In genomic region chr2:166719930-166720305, GRCm38 (mm10) we compare ENCODE assay signal across 21 mouse cellular contexts. TPM values are rescaled to one million over a fixed set of nuclear protein-coding genes. Genes with fewer than 3 reads are reported as not detected.
DNase-seq lines count a peak whose midpoint lies in the region; ATAC-seq and TF ChIP-seq lines count a peak whose summit lies in the region.
"Had no signal": no experiment of that assay in that cellular context is flagged by ENCODE, and none has a peak within 500 bp of the region (broad histone marks: within the 10 kb centered on the region; RNA-seq: fewer than 3 reads in every experiment).

No protein-coding gene starts in this region.

- 55% methylated on average over 2 of the region's 2 CpGs for WGBS in embryonic facial prominence, embryonic 14.5 days
- WGBS in embryonic facial prominence, embryonic 10.5 days, result 73% methylated on average over 2 of the region's 2 CpGs
- WGBS in thymus, adult 2 months, result 75% methylated on average over 2 of the region's 2 CpGs
- WGBS in embryonic facial prominence, embryonic 15.5 days, result 47% methylated on average over 2 of the region's 2 CpGs
- 66% methylated on average over 2 of the region's 2 CpGs for WGBS in cerebellum, adult 2 months
- 66% methylated on average over 2 of the region's 2 CpGs for WGBS in hindbrain, embryonic 11.5 days

- peak; percentile 19 for DNase-seq in embryonic facial prominence, embryonic 14.5 days (ENCODE audit: low spot score)
- DNase-seq in embryonic facial prominence, embryonic 10.5 days (ENCODE audit: low spot score), result no peak
- no peak for DNase-seq in thymus, adult 2 months
- no peak for DNase-seq in thymus, postnatal 4 days
- no peak for DNase-seq in cerebellum, adult 2 months
- no peak for DNase-seq in hindbrain, embryonic 11.5 days (ENCODE audit: low spot score)
- DNase-seq: adrenal gland, postnatal 25 days; B cell, adult 2 months; cerebellum, adult 18-20 months; cerebellum, postnatal 10 days; forebrain, postnatal 0 days; gastrocnemius, postnatal 14 days; heart, adult 18-20 months; heart, postnatal 14 days; kidney, adult 18-20 months had no signal

- H3K4me2 ChIP-seq in embryonic facial prominence, embryonic 14.5 days (ENCODE audit: low read depth, low read length), result no peak overlapping the region
- no peak overlapping the region for H3K4me2 ChIP-seq in embryonic facial prominence, embryonic 15.5 days (replicated peaks)
- no peak overlapping the region for H3K4me2 ChIP-seq in hindbrain, embryonic 11.5 days (replicated peaks; ENCODE audit: low read depth, low read length)
- H3K4me2 ChIP-seq: forebrain, embryonic 13.5 days; heart, embryonic 11.5 days; heart, embryonic 15.5 days; hindbrain, embryonic 14.5 days; intestine, embryonic 15.5 days had no signal

- H3K4me1 ChIP-seq in embryonic facial prominence, embryonic 14.5 days (ENCODE audit: control insufficient read depth, insufficient read depth, low read length), result peaks cover 4% of the 10 kb centered on the region; the same call in 1 of the 2 replicates
- H3K4me1 ChIP-seq in embryonic facial prominence, embryonic 10.5 days, result peaks cover 39% of the 10 kb centered on the region
- H3K4me1 ChIP-seq in thymus, adult 2 months (replicated peaks; ENCODE audit: control insufficient read depth, insufficient read depth, low read length), result peaks cover 27% of the 10 kb centered on the region
- peaks cover 11% of the 10 kb centered on the region for H3K4me1 ChIP-seq in embryonic facial prominence, embryonic 15.5 days
- H3K4me1 ChIP-seq in cerebellum, adult 2 months (ENCODE audit: control insufficient read depth, insufficient read depth, low read length), result no peaks in the 10 kb centered on the region
- no peaks in the 10 kb centered on the region for H3K4me1 ChIP-seq in hindbrain, embryonic 11.5 days (replicated peaks; ENCODE audit: control insufficient read depth, insufficient read depth, low read length)
- H3K4me1 ChIP-seq: forebrain, embryonic 13.5 days; heart, embryonic 15.5 days; intestine, embryonic 15.5 days had no signal

- TF ChIP-seq CTCF in thymus, adult 2 months (IDR thresholded peaks at IDR 0.05; ENCODE audit: borderline replicate concordance, control insufficient read depth, extremely low read depth, insufficient read depth, low read length, poor library complexity), result no peak
- TF ChIP-seq CTCF in cerebellum, adult 2 months (IDR thresholded peaks at IDR 0.05; ENCODE audit: borderline replicate concordance, insufficient read depth, low read depth, low read length), result no peak

- no peaks in the 10 kb centered on the region for H3K9me3 ChIP-seq in embryonic facial prominence, embryonic 14.5 days (ENCODE audit: control insufficient read depth, low read length)
- no peaks in the 10 kb centered on the region for H3K9me3 ChIP-seq in embryonic facial prominence, embryonic 10.5 days
- no peaks in the 10 kb centered on the region for H3K9me3 ChIP-seq in embryonic facial prominence, embryonic 15.5 days (replicated peaks)
- H3K9me3 ChIP-seq in hindbrain, embryonic 11.5 days (ENCODE audit: control insufficient read depth, low read length), result no peaks in the 10 kb centered on the region
- H3K9me3 ChIP-seq: forebrain, embryonic 13.5 days; heart, embryonic 15.5 days; intestine, embryonic 15.5 days had no signal

- TF ChIP-seq POLR2A in thymus, adult 2 months (IDR thresholded peaks at IDR 0.05; ENCODE audit: control insufficient read depth, extremely low read depth, insufficient read depth, low read length, poor library complexity), result no peak
- TF ChIP-seq POLR2A in cerebellum, adult 2 months (IDR thresholded peaks at IDR 0.05; ENCODE audit: borderline replicate concordance, insufficient read depth, low read length), result no peak

- no peaks in the 10 kb centered on the region for H3K27me3 ChIP-seq in embryonic facial prominence, embryonic 14.5 days (replicated peaks; ENCODE audit: control insufficient read depth, insufficient read depth, low read length)
- H3K27me3 ChIP-seq in embryonic facial prominence, embryonic 10.5 days (replicated peaks; ENCODE audit: low read depth, poor library complexity, severe bottlenecking), result 0 out of 2 replicates have a peak, but pooled peaks cover 7% of the 10 kb centered on the region
- no peaks in the 10 kb centered on the region for H3K27me3 ChIP-seq in thymus, adult 2 months (ENCODE audit: control insufficient read depth, insufficient read depth, low read length)
- H3K27me3 ChIP-seq in embryonic facial prominence, embryonic 15.5 days, result no peaks in the 10 kb centered on the region
- no peaks in the 10 kb centered on the region for H3K27me3 ChIP-seq in cerebellum, adult 2 months (ENCODE audit: control insufficient read depth, insufficient read depth, low read length)
- no peaks in the 10 kb centered on the region for H3K27me3 ChIP-seq in hindbrain, embryonic 11.5 days (ENCODE audit: control insufficient read depth, insufficient read depth, low read length)
- H3K27me3 ChIP-seq: forebrain, embryonic 13.5 days; heart, embryonic 15.5 days; intestine, embryonic 15.5 days had no signal

- H3K36me3 ChIP-seq in embryonic facial prominence, embryonic 14.5 days (ENCODE audit: control insufficient read depth, insufficient read depth, low read length), result no peaks in the 10 kb centered on the region
- H3K36me3 ChIP-seq in embryonic facial prominence, embryonic 10.5 days (replicated peaks), result no peaks in the 10 kb centered on the region
- no peaks in the 10 kb centered on the region for H3K36me3 ChIP-seq in thymus, adult 2 months (ENCODE audit: control insufficient read depth, insufficient read depth, low read length)
- no peaks in the 10 kb centered on the region for H3K36me3 ChIP-seq in embryonic facial prominence, embryonic 15.5 days
- no peaks in the 10 kb centered on the region for H3K36me3 ChIP-seq in hindbrain, embryonic 11.5 days (ENCODE audit: control insufficient read depth, insufficient read depth, low read length)
- H3K36me3 ChIP-seq: heart, embryonic 15.5 days; intestine, embryonic 15.5 days had no signal

- H3K4me3 ChIP-seq in embryonic facial prominence, embryonic 14.5 days (ENCODE audit: low read depth, low read length), result no peak overlapping the region
- H3K4me3 ChIP-seq in embryonic facial prominence, embryonic 10.5 days, result no peak overlapping the region
- no peak overlapping the region for H3K4me3 ChIP-seq in thymus, adult 2 months (ENCODE audit: control insufficient read depth, insufficient read depth, low read length)
- no peak overlapping the region for H3K4me3 ChIP-seq in embryonic facial prominence, embryonic 15.5 days (replicated peaks)
- no peak overlapping the region for H3K4me3 ChIP-seq in cerebellum, adult 2 months (replicated peaks; ENCODE audit: insufficient read depth, low read depth, low read length)
- H3K4me3 ChIP-seq in hindbrain, embryonic 11.5 days (ENCODE audit: low read depth, low read length), result no peak overlapping the region
- H3K4me3 ChIP-seq: forebrain, embryonic 13.5 days; heart, embryonic 15.5 days; intestine, embryonic 15.5 days had no signal

- H3K9ac ChIP-seq in embryonic facial prominence, embryonic 14.5 days (ENCODE audit: low read depth, low read length), result no peak overlapping the region
- H3K9ac ChIP-seq in embryonic facial prominence, embryonic 15.5 days, result no peak overlapping the region
- no peak overlapping the region for H3K9ac ChIP-seq in hindbrain, embryonic 11.5 days (ENCODE audit: low read depth, low read length)
- H3K9ac ChIP-seq: forebrain, embryonic 13.5 days; forebrain, postnatal 0 days; heart, embryonic 15.5 days; hindbrain, embryonic 14.5 days; intestine, embryonic 15.5 days had no signal

- ATAC-seq in embryonic facial prominence, embryonic 14.5 days (ENCODE audit: low read depth), result no peak
- ATAC-seq in embryonic facial prominence, embryonic 15.5 days (ENCODE audit: insufficient number of reproducible peaks, low FRiP score, low TSS enrichment, low read depth), result 0 out of 2 replicates have a peak, but pooled peaks have one; percentile 30
- ATAC-seq in hindbrain, embryonic 11.5 days (ENCODE audit: low FRiP score), result no peak
- ATAC-seq: forebrain, embryonic 13.5 days; forebrain, postnatal 0 days; intestine, embryonic 15.5 days had no signal

- no peak overlapping the region for H3K27ac ChIP-seq in embryonic facial prominence, embryonic 14.5 days (replicated peaks; ENCODE audit: low read depth, low read length)
- no peak overlapping the region for H3K27ac ChIP-seq in embryonic facial prominence, embryonic 10.5 days (replicated peaks)
- H3K27ac ChIP-seq in thymus, adult 2 months (ENCODE audit: control insufficient read depth, insufficient read depth, low read length), result peak overlapping the region; percentile 79
- peak overlapping the region; percentile 58; the same call in 1 of the 2 replicates for H3K27ac ChIP-seq in embryonic facial prominence, embryonic 15.5 days (replicated peaks)
- H3K27ac ChIP-seq in cerebellum, adult 2 months (ENCODE audit: insufficient read depth, low read length), result no peak overlapping the region
- H3K27ac ChIP-seq in hindbrain, embryonic 11.5 days (ENCODE audit: low read depth, low read length), result no peak overlapping the region
- H3K27ac ChIP-seq: forebrain, embryonic 13.5 days; heart, embryonic 15.5 days; hindbrain, embryonic 14.5 days; intestine, embryonic 15.5 days had no signal

RNA-seq across cellular contexts. Expression of gene Prex1, which starts 6.3 kb away (rescaled TPM):
- polyA plus RNA-seq in embryonic facial prominence, embryonic 14.5 days (2014; fragmentation: Nextera tagmentation; extraction: Ambion mirVana), result 22.7 and 26.6 TPM in 2 replicates
- polyA plus RNA-seq in embryonic facial prominence, embryonic 10.5 days (2016; fragmentation: Nextera tagmentation; extraction: Ambion mirVana), result 32.6 and 35.2 TPM in 2 replicates
- polyA plus RNA-seq in thymus, adult 2 months (2012; rRNA removed), result 264 and 297 TPM in 2 replicates
- 25.5 and 28.0 TPM in 2 replicates for polyA plus RNA-seq in embryonic facial prominence, embryonic 15.5 days (2015; fragmentation: Nextera tagmentation; extraction: Ambion mirVana)
- 70.1 and 74.3 TPM in 2 replicates for polyA plus RNA-seq in cerebellum, adult 2 months (2012; rRNA removed)
- 20.9 and 21.7 TPM in 2 replicates for polyA plus RNA-seq in hindbrain, embryonic 11.5 days (2014; fragmentation: Nextera tagmentation; extraction: Ambion mirVana)

Comparison
In these comparisons a context has a peak if more than half of its experiments do, and no peak if none do; other contexts are left out.
1. H3K27ac ChIP-seq: peak in thymus, adult 2 months (single experiment) and embryonic facial prominence, embryonic 15.5 days (single experiment); none in embryonic facial prominence, embryonic 14.5 days (single experiment), embryonic facial prominence, embryonic 10.5 days (single experiment), cerebellum, adult 2 months (single experiment) and hindbrain, embryonic 11.5 days (single experiment).